Mouse (Mus musculus) splenic B cell, adult 2 months (primary cell): ENCODE data around the gene Ahdc1.

Source experiments
- DNase-seq: peaks from one replicate; pipeline ENCODE4 v3.0.0-alpha.2; 2011; ENCODE audit warnings: low read depth, low spot score
- H3K27me3 ChIP-seq: 2 replicates; pipeline ENCODE4 v1.6.1; 2012; ENCODE audit warnings: mild to moderate bottlenecking, low read length, moderate library complexity, mixed read lengths; ENCODE audit not compliant: control insufficient read depth, poor library complexity, insufficient read depth, severe bottlenecking
- H3K36me3 ChIP-seq: 2 replicates; pipeline ENCODE4 v1.6.1; 2012; ENCODE audit warnings: mild to moderate bottlenecking, low read length, moderate library complexity, mixed read lengths; ENCODE audit not compliant: control insufficient read depth, poor library complexity, insufficient read depth, severe bottlenecking

Gene Ahdc1

GRCm38 (mm10) chr4:133074070-133074819 is 63.2 kb downstream of the Ahdc1 start:
- DNase-seq: no peak
- H3K27me3 ChIP-seq: no peaks in the 10 kb centered on the region
- no peaks in the 10 kb centered on the region for H3K36me3 ChIP-seq

- Histone ChIP-seq H3K27me3 (no peaks in the 10 kb centered on the region), H3K36me3 (no peaks in the 10 kb centered on the region)
- DNase-seq: no peak
Measured at GRCm38 (mm10) chr4:133074894-133075572, 64.0 kb downstream of the Ahdc1 start.

- no peak for DNase-seq
- Histone ChIP-seq H3K36me3 (no peaks in the 10 kb centered on the region), H3K27me3 (no peaks in the 10 kb centered on the region)
Measured at GRCm38 (mm10) chr4:133078947-133079346, 67.9 kb downstream of the Ahdc1 start.

- no peak for DNase-seq
- no peaks in the 10 kb centered on the region for H3K36me3 ChIP-seq
- no peaks in the 10 kb centered on the region for H3K27me3 ChIP-seq
Measured at GRCm38 (mm10) chr4:133079416-133080113, 68.5 kb downstream of the Ahdc1 start.

- H3K36me3 ChIP-seq: no peaks in the 10 kb centered on the region
- DNase-seq: no peak
- H3K27me3 ChIP-seq: no peaks in the 10 kb centered on the region
Measured at GRCm38 (mm10) chr4:133080862-133081261, 69.8 kb downstream of the Ahdc1 start.

GRCm38 (mm10) chr4:133082216-133082773 is 71.2 kb downstream of the Ahdc1 start:
- DNase-seq: no peak
- no peaks in the 10 kb centered on the region for H3K27me3 ChIP-seq

GRCm38 (mm10) chr4:133083991-133084861 is 73.2 kb downstream of the Ahdc1 start:
- DNase-seq: no peak

More at GRCm38 (mm10) chr4:133082216-133082773, 71.2 kb downstream of the Ahdc1 start:
- no peaks in the 10 kb centered on the region for H3K36me3 ChIP-seq

GRCm38 (mm10) chr4:133085011-133085782 is 74.1 kb downstream of the Ahdc1 start:
- Histone ChIP-seq H3K36me3 (no peaks in the 10 kb centered on the region), H3K27me3 (no peaks in the 10 kb centered on the region)
- peak; percentile 71 for DNase-seq

More at GRCm38 (mm10) chr4:133083991-133084861, 73.2 kb downstream of the Ahdc1 start:
- no peaks in the 10 kb centered on the region for H3K36me3 ChIP-seq
- H3K27me3 ChIP-seq: no peaks in the 10 kb centered on the region

GRCm38 (mm10) chr4:133085783-133086342 is 74.8 kb downstream of the Ahdc1 start:
- peak; percentile 60 for DNase-seq
- H3K36me3 ChIP-seq: no peaks in the 10 kb centered on the region

GRCm38 (mm10) chr4:133087177-133087714 is 76.2 kb downstream of the Ahdc1 start:
- DNase-seq: no peak
- no peaks in the 10 kb centered on the region for H3K27me3 ChIP-seq
- H3K36me3 ChIP-seq: no peaks in the 10 kb centered on the region

More at GRCm38 (mm10) chr4:133085783-133086342, 74.8 kb downstream of the Ahdc1 start:
- H3K27me3 ChIP-seq: no peaks in the 10 kb centered on the region

- no peaks in the 10 kb centered on the region for H3K36me3 ChIP-seq
- H3K27me3 ChIP-seq: no peaks in the 10 kb centered on the region
- no peak for DNase-seq
Measured at GRCm38 (mm10) chr4:133087835-133088234, 76.8 kb downstream of the Ahdc1 start.

- no peak for DNase-seq
- Histone ChIP-seq H3K36me3 (no peaks in the 10 kb centered on the region), H3K27me3 (no peaks in the 10 kb centered on the region)
Measured at GRCm38 (mm10) chr4:133089319-133089718, 78.3 kb downstream of the Ahdc1 start.

GRCm38 (mm10) chr4:133089802-133090201 is 78.7 kb downstream of the Ahdc1 start:
- DNase-seq: no peak
- Histone ChIP-seq H3K27me3 (no peaks in the 10 kb centered on the region), H3K36me3 (no peaks in the 10 kb centered on the region)
